Mouse (Mus musculus): Measurements from ENCODE around the gene Cdc42bpa. TPM values are rescaled to one million over a fixed set of nuclear protein-coding genes. Genes with fewer than 3 reads are reported as not detected.
A peak's percentile ranks its signal among the peaks of the same experiment; 100 is the strongest.

The Cdc42bpa gene
- total RNA-seq, 1 experiment from 2014 or later: 2.0 TPM

GRCm38 (mm10) chr1:180198959-180199714, 238.9 kb downstream of the Cdc42bpa start, which contains the start of gene Coq8a:
Coq8a (minus strand) TSS chr1:180199602.
- no peak; the same call in 1 of the 2 replicates for ATAC-seq (replicated peaks; ENCODE audit: insufficient number of reproducible peaks, low FRiP score, low TSS enrichment, poor library complexity, severe bottlenecking)

- ATAC-seq (replicated peaks; ENCODE audit: insufficient number of reproducible peaks, low FRiP score, low TSS enrichment, poor library complexity, severe bottlenecking): no peak
These were observed 239.4 kb downstream of the Cdc42bpa start for GRCm38 (mm10) chr1:180199715-180200050.

GRCm38 (mm10) chr1:180200722-180201121, 240.4 kb downstream of the Cdc42bpa start:
- no peak for ATAC-seq (replicated peaks; ENCODE audit: insufficient number of reproducible peaks, low FRiP score, low TSS enrichment, poor library complexity, severe bottlenecking)

GRCm38 (mm10) chr1:180208370-180208769, 248.1 kb downstream of the Cdc42bpa start:
- no peak for ATAC-seq (replicated peaks; ENCODE audit: insufficient number of reproducible peaks, low FRiP score, low TSS enrichment, poor library complexity, severe bottlenecking)

GRCm38 (mm10) chr1:180210031-180210432, 249.8 kb downstream of the Cdc42bpa start:
- ATAC-seq (replicated peaks; ENCODE audit: insufficient number of reproducible peaks, low FRiP score, low TSS enrichment, poor library complexity, severe bottlenecking): no peak

GRCm38 (mm10) chr1:180210781-180211271, 250.6 kb downstream of the Cdc42bpa start:
- ATAC-seq (replicated peaks; ENCODE audit: insufficient number of reproducible peaks, low FRiP score, low TSS enrichment, poor library complexity, severe bottlenecking): no peak

- ATAC-seq (replicated peaks; ENCODE audit: insufficient number of reproducible peaks, low FRiP score, low TSS enrichment, poor library complexity, severe bottlenecking): no peak
These were observed 252.6 kb downstream of the Cdc42bpa start for GRCm38 (mm10) chr1:180212911-180213310.

- peak; percentile 94 for ATAC-seq (replicated peaks; ENCODE audit: insufficient number of reproducible peaks, low FRiP score, low TSS enrichment, poor library complexity, severe bottlenecking)
These were observed 254.8 kb downstream of the Cdc42bpa start for GRCm38 (mm10) chr1:180215044-180215443.

Other genes starting within 250 kb of the Cdc42bpa start
- not detected in 3 replicates for gene Kif28, start 215.2 kb upstream of the Cdc42bpa start, total RNA-seq (2017)
- 0.58 TPM in 1 of 3 replicates, not detected in the others for gene Gm10518, start 157.1 kb upstream of the Cdc42bpa start, total RNA-seq (2017)
- gene Ahctf1, start 156.8 kb upstream of the Cdc42bpa start, total RNA-seq (2017): 47.6 to 87.5 TPM (median 56.5 TPM) in 3 replicates
- gene Coq8a, start 239.1 kb downstream of the Cdc42bpa start, total RNA-seq (2017): 7.4 to 10.1 TPM (median 9.0 TPM) in 3 replicates